Mouse (Mus musculus) limb, embryonic 13.5 days (tissue): Measurements from ENCODE around the gene Arsb. TPM values are rescaled to one million over a fixed set of nuclear protein-coding genes. Genes with fewer than 3 reads are reported as not detected.

Source experiments
- ATAC-seq: fragments of 200-750 bp; cut with Nextera tagmentation; 2 replicates; pipeline ENCODE4 v1.8.0; 2017; ENCODE audit warnings: low read depth, moderate number of reproducible peaks, moderate TSS enrichment; ENCODE audit not compliant: low FRiP score
- H3K27ac ChIP-seq: fragments of 300-500 bp; sonication (generic); 2 replicates; pipeline ENCODE4 v1.5.1; 2015; ENCODE audit warnings: inconsistent platforms, mild to moderate bottlenecking, moderate library complexity
- H3K27me3 ChIP-seq: fragments of 300-500 bp; sonication (generic); 2 replicates; pipeline ENCODE4 v1.6.1; 2015; ENCODE audit warnings: mild to moderate bottlenecking, inconsistent platforms
- H3K36me3 ChIP-seq: fragments of 300-500 bp; sonication (generic); 2 replicates; pipeline ENCODE4 v1.6.1; 2015; ENCODE audit warnings: inconsistent platforms, mild to moderate bottlenecking, moderate library complexity
- H3K4me1 ChIP-seq: fragments of 300-500 bp; sonication (generic); 2 replicates; pipeline ENCODE4 v1.6.1; 2015; ENCODE audit warnings: inconsistent platforms
- H3K4me2 ChIP-seq: fragments of 300-500 bp; sonication (generic); replicated peaks from 2 replicates; pipeline ENCODE4 v1.6.1; 2015; ENCODE audit warnings: inconsistent platforms, mild to moderate bottlenecking, moderate library complexity
- H3K4me3 ChIP-seq: fragments of 300-500 bp; sonication (generic); 2 replicates; pipeline ENCODE4 v1.5.1; 2015; ENCODE audit warnings: moderate library complexity, mild to moderate bottlenecking, inconsistent platforms
- H3K9ac ChIP-seq: fragments of 300-500 bp; sonication (generic); 2 replicates; pipeline ENCODE4 v1.6.1; 2015; ENCODE audit warnings: mild to moderate bottlenecking, inconsistent platforms
- H3K9me3 ChIP-seq: fragments of 300-500 bp; sonication (generic); 2 replicates; pipeline ENCODE4 v1.6.1; 2016; ENCODE audit warnings: inconsistent platforms
- WGBS: fragments of 180-500 bp; shearing (Covaris S2); methylation state at CpG from one replicate; pipeline ENCODE4 v1.1.7; 2015; 5-methylcytosine and 5-hydroxymethylcytosine counted together
- polyA plus RNA-seq: library from polyadenylated mRNA; unstranded; fragments of >200 nt; fragmentation: Nextera tagmentation; extraction: Ambion mirVana; gene quantifications from 2 replicates; pipeline ENCODE4 v1.2.1, GENCODE M21; 2015

Gene Arsb
- polyA plus RNA-seq, 1 experiment from 2014 or later, result 13.7 TPM

DNA sequence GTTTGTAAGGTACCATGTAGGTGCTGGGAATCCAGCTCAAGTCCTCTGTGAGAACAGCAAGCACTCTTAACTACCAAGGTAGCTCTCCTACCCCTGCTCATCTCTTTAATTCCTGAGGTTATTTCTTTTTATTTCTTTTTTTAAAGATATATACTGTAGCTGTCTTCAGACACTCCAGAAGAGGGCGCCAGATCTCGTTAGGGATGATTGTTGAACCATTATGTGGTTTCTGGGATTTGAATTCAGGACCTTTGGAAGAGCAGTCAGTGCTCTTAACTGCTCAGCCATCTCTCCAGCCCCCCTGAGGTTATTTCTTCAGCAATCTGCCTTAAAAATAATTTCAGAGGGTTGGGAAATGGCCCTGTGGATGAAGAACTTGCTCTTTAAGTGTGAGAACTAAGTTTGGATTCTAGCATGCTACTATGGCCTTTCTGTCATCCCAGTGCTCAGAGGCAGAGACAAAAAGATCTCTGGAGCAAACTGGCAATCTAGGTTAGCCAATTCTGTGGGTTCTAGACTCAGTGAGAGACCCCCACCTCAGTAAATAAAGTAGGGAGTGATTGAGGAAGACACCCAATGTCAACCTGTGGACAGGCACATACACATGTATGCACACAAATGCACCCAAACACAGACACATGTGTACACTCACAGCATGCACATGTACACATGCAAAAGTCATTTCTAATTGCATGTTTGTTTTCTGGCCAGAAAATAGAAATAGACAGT lies 58.3 kb downstream of the Arsb start:
- no peak overlapping the region for H3K4me2 ChIP-seq
- no peak overlapping the region for H3K27ac ChIP-seq

GRCm38 (mm10) chr13:93830294-93830645 lies 58.8 kb downstream of the Arsb start:
- Histone ChIP-seq H3K4me1 (no peaks in the 10 kb centered on the region), H3K4me3 (no peak overlapping the region), H3K9me3 (peaks cover 5% of the 10 kb centered on the region; the same call in 1 of the 2 replicates), H3K36me3 (peaks cover 4% of the 10 kb centered on the region; the same call in 1 of the 2 replicates), H3K27ac (no peak overlapping the region), H3K27me3 (no peaks in the 10 kb centered on the region), H3K4me2 (no peak overlapping the region), H3K9ac (no peak overlapping the region)
- ATAC-seq, result no peak
- WGBS, result 67% methylated on average over 6 of the region's 6 CpGs

More for the DNA sequence above, 58.3 kb downstream of the Arsb start:
- peaks cover 4% of the 10 kb centered on the region; the same call in 1 of the 2 replicates for H3K36me3 ChIP-seq
- H3K9me3 ChIP-seq, result peaks cover 5% of the 10 kb centered on the region; the same call in 1 of the 2 replicates
- H3K4me3 ChIP-seq, result no peak overlapping the region
- H3K27me3 ChIP-seq, result no peaks in the 10 kb centered on the region
- ATAC-seq, result no peak
- WGBS, result 56% methylated on average over 2 of the region's 2 CpGs
- no peaks in the 10 kb centered on the region for H3K4me1 ChIP-seq
- H3K9ac ChIP-seq, result no peak overlapping the region

GRCm38 (mm10) chr13:93837481-93838225 lies 66.2 kb downstream of the Arsb start:
- H3K27me3 ChIP-seq, result no peaks in the 10 kb centered on the region
- H3K27ac ChIP-seq, result peak overlapping the region; percentile 94
- 82% methylated on average over 12 of the region's 12 CpGs for WGBS
- H3K4me3 ChIP-seq, result no peak overlapping the region
- H3K9ac ChIP-seq, result no peak overlapping the region
- H3K4me2 ChIP-seq, result no peak overlapping the region
- peaks cover 52% of the 10 kb centered on the region for H3K4me1 ChIP-seq
- peaks cover 4% of the 10 kb centered on the region; the same call in 1 of the 2 replicates for H3K36me3 ChIP-seq
- H3K9me3 ChIP-seq, result peaks cover 9% of the 10 kb centered on the region; the same call in 1 of the 2 replicates
- ATAC-seq, result no peak

DNA sequence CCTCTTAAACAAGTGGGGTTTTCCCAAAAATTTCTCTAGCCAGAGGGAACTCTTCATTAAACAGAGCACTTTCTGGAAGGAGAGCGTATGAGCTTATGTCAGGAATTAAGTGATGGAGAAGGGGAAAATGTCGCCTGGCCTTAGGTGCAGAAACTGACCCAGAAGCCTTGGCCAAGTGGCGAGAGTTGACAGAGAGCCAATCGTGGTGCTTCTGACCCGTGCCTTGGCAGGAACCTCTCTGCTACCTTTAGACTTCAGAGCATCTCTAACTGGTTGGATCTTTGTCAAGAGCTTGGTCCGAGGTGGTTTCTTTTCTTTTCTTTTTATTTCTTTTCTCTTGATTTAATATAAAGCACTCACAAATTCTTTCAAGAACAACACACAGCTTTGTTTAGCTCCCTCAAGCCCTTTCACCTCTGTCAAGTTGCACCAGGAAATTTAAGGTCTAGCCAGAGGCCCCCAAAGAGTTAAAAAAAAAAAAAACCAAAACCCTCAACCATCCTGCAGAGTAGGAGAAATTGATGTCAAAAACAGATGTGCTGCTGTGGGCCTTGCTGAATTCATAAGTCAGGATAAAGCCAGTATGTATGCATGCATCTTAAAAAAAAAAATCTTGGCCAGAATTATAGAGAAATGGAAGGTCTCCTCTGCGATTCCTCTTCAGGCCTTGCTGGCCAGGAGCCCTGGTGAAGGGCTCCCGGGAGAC lies 67.2 kb downstream of the Arsb start:
- H3K27me3 ChIP-seq, result no peaks in the 10 kb centered on the region
- H3K27ac ChIP-seq, result peak overlapping the region; percentile 94
- H3K36me3 ChIP-seq, result peaks cover under 1% of the 10 kb centered on the region; the same call in 1 of the 2 replicates
- no peak overlapping the region for H3K9ac ChIP-seq
- H3K9me3 ChIP-seq, result peaks cover 4% of the 10 kb centered on the region; the same call in 1 of the 2 replicates
- 24% methylated on average over 8 of the region's 8 CpGs for WGBS
- H3K4me2 ChIP-seq, result peak overlapping the region; percentile 50
- H3K4me1 ChIP-seq, result peaks cover 52% of the 10 kb centered on the region
- ATAC-seq, result peak; percentile 81; the same call in 1 of the 2 replicates
- no peak overlapping the region for H3K4me3 ChIP-seq

DNA sequence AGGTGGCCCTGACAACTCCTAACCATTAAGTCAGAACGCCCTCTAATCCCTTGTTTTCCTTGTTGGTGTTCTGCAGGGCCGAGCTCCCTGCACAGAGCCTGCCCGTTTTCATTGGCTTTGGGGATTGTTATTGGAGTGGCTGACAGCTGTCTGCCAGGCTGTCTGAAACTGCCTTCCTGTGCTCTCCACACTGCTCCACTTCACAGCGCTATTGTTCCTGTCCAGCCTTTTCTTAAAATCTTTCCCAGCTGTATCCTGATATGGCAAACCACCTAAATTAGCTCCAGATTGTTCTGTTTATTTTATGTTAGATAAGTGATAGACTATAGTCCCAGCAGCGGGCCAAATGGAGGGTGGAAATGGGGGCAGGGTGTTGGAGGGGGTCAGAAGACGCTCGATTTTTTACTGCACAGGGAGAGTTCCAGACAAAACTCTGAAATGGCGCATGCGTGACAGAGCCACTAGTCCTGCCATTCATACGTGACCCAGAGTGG lies 67.8 kb downstream of the Arsb start:
- Histone ChIP-seq H3K4me2 (peak overlapping the region; percentile 50), H3K4me3 (no peak overlapping the region), H3K9me3 (peaks cover 4% of the 10 kb centered on the region; the same call in 1 of the 2 replicates), H3K27ac (peak overlapping the region; percentile 94), H3K9ac (no peak overlapping the region), H3K27me3 (no peaks in the 10 kb centered on the region), H3K4me1 (peaks cover 52% of the 10 kb centered on the region), H3K36me3 (no peaks in the 10 kb centered on the region)
- peak; percentile 95 for ATAC-seq
- WGBS, result 8% methylated on average over 10 of the region's 10 CpGs

- H3K9me3 ChIP-seq, result peaks cover 4% of the 10 kb centered on the region; the same call in 1 of the 2 replicates
- H3K9ac ChIP-seq, result no peak overlapping the region
- ATAC-seq, result no peak
- no peaks in the 10 kb centered on the region for H3K27me3 ChIP-seq
- H3K27ac ChIP-seq, result peak overlapping the region; percentile 94
- no peak overlapping the region for H3K4me3 ChIP-seq
- 19% methylated on average over 2 of the region's 2 CpGs for WGBS
- H3K4me1 ChIP-seq, result peaks cover 52% of the 10 kb centered on the region
- H3K36me3 ChIP-seq, result no peaks in the 10 kb centered on the region
- peak overlapping the region; percentile 50 for H3K4me2 ChIP-seq
These were observed 68.3 kb downstream of the Arsb start for GRCm38 (mm10) chr13:93839721-93840120.

- peak overlapping the region; percentile 94 for H3K27ac ChIP-seq
- H3K4me3 ChIP-seq, result no peak overlapping the region
- no peaks in the 10 kb centered on the region for H3K36me3 ChIP-seq
- H3K27me3 ChIP-seq, result no peaks in the 10 kb centered on the region
- H3K4me1 ChIP-seq, result peaks cover 52% of the 10 kb centered on the region
- H3K9me3 ChIP-seq, result peaks cover 4% of the 10 kb centered on the region; the same call in 1 of the 2 replicates
- no peak overlapping the region for H3K4me2 ChIP-seq
- WGBS, result 38% methylated on average over 2 of the region's 2 CpGs
- no peak overlapping the region for H3K9ac ChIP-seq
- ATAC-seq, result no peak
These were observed 68.7 kb downstream of the Arsb start for GRCm38 (mm10) chr13:93840146-93840545.

- no peak for ATAC-seq
- H3K27me3 ChIP-seq, result no peaks in the 10 kb centered on the region
- H3K4me3 ChIP-seq, result no peak overlapping the region
- no peaks in the 10 kb centered on the region for H3K36me3 ChIP-seq
- H3K4me2 ChIP-seq, result no peak overlapping the region
- 64% methylated on average over 10 of the region's 10 CpGs for WGBS
- no peak overlapping the region for H3K27ac ChIP-seq
- peaks cover 4% of the 10 kb centered on the region; the same call in 1 of the 2 replicates for H3K9me3 ChIP-seq
- peaks cover 15% of the 10 kb centered on the region for H3K4me1 ChIP-seq
- no peak overlapping the region for H3K9ac ChIP-seq
These were observed 75.5 kb downstream of the Arsb start for GRCm38 (mm10) chr13:93846831-93847518.

GRCm38 (mm10) chr13:93847614-93848013 lies 76.2 kb downstream of the Arsb start:
- H3K36me3 ChIP-seq, result no peaks in the 10 kb centered on the region
- peaks cover under 1% of the 10 kb centered on the region; the same call in 1 of the 2 replicates for H3K9me3 ChIP-seq
- no peak for ATAC-seq
- H3K27ac ChIP-seq, result no peak overlapping the region
- no peak overlapping the region for H3K4me3 ChIP-seq
- WGBS, result 58% methylated on average over 4 of the region's 4 CpGs
- no peak overlapping the region for H3K9ac ChIP-seq
- no peak overlapping the region for H3K4me2 ChIP-seq
- peaks cover 22% of the 10 kb centered on the region for H3K4me1 ChIP-seq
- H3K27me3 ChIP-seq, result no peaks in the 10 kb centered on the region

DNA sequence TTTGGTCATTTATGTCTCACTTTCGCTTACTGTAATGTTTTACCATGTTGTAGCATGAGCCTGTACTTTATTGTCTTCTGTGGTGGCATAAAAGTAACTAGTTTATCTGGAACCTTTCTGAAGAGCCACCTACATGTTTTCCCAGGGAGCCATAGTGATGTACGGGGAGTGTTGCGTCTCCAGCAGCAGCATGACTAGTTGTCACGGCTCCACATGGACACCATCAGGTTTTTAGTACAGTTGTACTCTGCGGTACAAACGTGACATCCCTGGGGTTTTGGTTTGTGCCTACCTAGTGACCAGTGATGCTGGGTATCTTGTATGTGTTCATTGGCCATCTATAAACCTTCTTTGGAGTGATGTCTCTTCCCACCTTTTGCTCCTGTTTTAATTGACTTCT lies 77.2 kb downstream of the Arsb start:
- Histone ChIP-seq H3K27ac (no peak overlapping the region), H3K4me3 (no peak overlapping the region), H3K27me3 (no peaks in the 10 kb centered on the region), H3K36me3 (no peaks in the 10 kb centered on the region), H3K9ac (no peak overlapping the region), H3K9me3 (no peaks in the 10 kb centered on the region), H3K4me1 (peaks cover 22% of the 10 kb centered on the region), H3K4me2 (no peak overlapping the region)
- WGBS, result 84% methylated on average over 6 of the region's 6 CpGs
- ATAC-seq, result no peak

GRCm38 (mm10) chr13:93849751-93850355 lies 78.4 kb downstream of the Arsb start:
- Histone ChIP-seq H3K27me3 (no peaks in the 10 kb centered on the region), H3K4me1 (peaks cover 26% of the 10 kb centered on the region), H3K9ac (no peak overlapping the region), H3K9me3 (no peaks in the 10 kb centered on the region), H3K27ac (no peak overlapping the region), H3K36me3 (no peaks in the 10 kb centered on the region), H3K4me3 (no peak overlapping the region), H3K4me2 (no peak overlapping the region)
- ATAC-seq, result no peak
- 78% methylated on average over 5 of the region's 5 CpGs for WGBS
